Mouse (Mus musculus) left cerebral cortex, postnatal 25 days (tissue): Measurements from ENCODE around the gene Zc3h10. TPM values are rescaled to one million over a fixed set of nuclear protein-coding genes. Genes with fewer than 3 reads are reported as not detected.
"Not testable (repeated sequence)": the region's sequence is repeated elsewhere in the genome, so short reads cannot be mapped to it uniquely, and the experiment has no call there.

Experiments
- DNase-seq, 2 experiments: peaks; one replicate each; pipeline ENCODE4 v3.0.0; 2022; ENCODE audit warnings: low spot score in 2 of 2, mixed read lengths in 1 of 2
- intact Hi-C: fragments of 180-260 bp; cut with DNase I; formaldehyde crosslinking; loops from one replicate; pipeline ENCODE4 v1.15.1; 2025
- total RNA-seq, 2 experiments: library from RNA; stranded (reverse); gene quantifications; 2 replicates each; pipeline ENCODE4 v1.2.3; 2021

Gene Zc3h10
- total RNA-seq, 2 experiments from 2014 or later: 13.2 to 13.5 TPM

GRCm38 (mm10) chr10:128556963-128557362, 9.4 kb upstream of the Zc3h10 start:
- intact Hi-C loops: no loop called here
- no peak for DNase-seq

- intact Hi-C loops: no loop called here
- DNase-seq: no peak
Measured at GRCm38 (mm10) chr10:128556286-128556685, 8.7 kb upstream of the Zc3h10 start.

GRCm38 (mm10) chr10:128555567-128555966, 8.0 kb upstream of the Zc3h10 start:
- DNase-seq, intact Hi-C loops: not testable (repeated sequence)

- DNase-seq, intact Hi-C loops: not testable (repeated sequence)
Measured at GRCm38 (mm10) chr10:128550144-128550823, 2.7 kb upstream of the Zc3h10 start.

GRCm38 (mm10) chr10:128549682-128550057, 2.1 kb upstream of the Zc3h10 start:
- DNase-seq: not testable (repeated sequence)
- intact Hi-C loops: loop anchor here (1.0 kb wide), 1 partner anchor 17 kb away; no protein-coding TSS in a partner anchor

- peak; percentile 92 to 97 for DNase-seq
Measured at GRCm38 (mm10) chr10:128548947-128549681, 1.5 kb upstream of the Zc3h10 start, which contains the start of gene Rpl41. Rpl41 (minus strand) TSS chr10:128549305.

GRCm38 (mm10) chr10:128548051-128548791, 647 bp upstream of the Zc3h10 start:
- DNase-seq, intact Hi-C loops: not testable (repeated sequence)

More at GRCm38 (mm10) chr10:128548947-128549681, 1.5 kb upstream of the Zc3h10 start, which contains the start of gene Rpl41:
- intact Hi-C loops: loop anchor here (1.0 kb wide), 1 partner anchor 17 kb away; no protein-coding TSS in a partner anchor

- intact Hi-C loops: loop anchor here (2.0 kb wide), 1 partner anchor 52 kb away; the partner anchor contains the start of gene Myl6
Measured at GRCm38 (mm10) chr10:128546787-128547186, 787 bp downstream of the Zc3h10 start.

GRCm38 (mm10) chr10:128546361-128546760, 1.2 kb downstream of the Zc3h10 start:
- DNase-seq: peak in 1 of 2 experiments; percentile 57
- intact Hi-C loops: loop anchor here (2.0 kb wide), 1 partner anchor 52 kb away; the partner anchor contains the start of gene Myl6

More at GRCm38 (mm10) chr10:128546787-128547186, 787 bp downstream of the Zc3h10 start:
- no peak for DNase-seq

GRCm38 (mm10) chr10:128545570-128545898, 2.0 kb downstream of the Zc3h10 start:
- DNase-seq: no peak
- intact Hi-C loops: no loop called here

- DNase-seq: no peak
- intact Hi-C loops: no loop called here
Measured at GRCm38 (mm10) chr10:128544674-128545569, 2.7 kb downstream of the Zc3h10 start.

- intact Hi-C loops: no loop called here
- no peak for DNase-seq
Measured at GRCm38 (mm10) chr10:128544151-128544657, 3.4 kb downstream of the Zc3h10 start.

- DNase-seq: no peak
Measured at GRCm38 (mm10) chr10:128543100-128543499, 4.5 kb downstream of the Zc3h10 start.

GRCm38 (mm10) chr10:128538340-128538870, 9.2 kb downstream of the Zc3h10 start:
- no peak for DNase-seq
- intact Hi-C loops: no loop called here

More at GRCm38 (mm10) chr10:128543100-128543499, 4.5 kb downstream of the Zc3h10 start:
- intact Hi-C loops: no loop called here

- intact Hi-C loops: loop anchor here (2.0 kb wide), 2 partner anchors 18 to 78 kb away; partner anchors contain the start of gene Smarcc2
- DNase-seq: peak; percentile 91 to 93
Measured at GRCm38 (mm10) chr10:128536266-128536940, 11.2 kb downstream of the Zc3h10 start.

- no peak for DNase-seq
- intact Hi-C loops: loop anchor here (2.0 kb wide), 2 partner anchors 17 to 77 kb away; partner anchors contain the start of gene Smarcc2
Measured at GRCm38 (mm10) chr10:128535624-128536265, 11.8 kb downstream of the Zc3h10 start.

- DNase-seq: no peak
- intact Hi-C loops: no loop called here
Measured at GRCm38 (mm10) chr10:128535206-128535605, 12.4 kb downstream of the Zc3h10 start.
